17 mouse cellular contexts compared by ENCODE assay signal in genomic region chr10:82847821-82848459, GRCm38 (mm10). TPM values are rescaled to one million over a fixed set of nuclear protein-coding genes. Genes with fewer than 3 reads are reported as not detected.
A peak's percentile ranks its signal among the peaks of the same experiment; 100 is the strongest.
DNase-seq lines count a peak whose midpoint lies in the region; ATAC-seq and TF ChIP-seq lines count a peak whose summit lies in the region.
"Had no signal": no experiment of that assay in that cellular context is flagged by ENCODE, and none has a peak within 500 bp of the region (broad histone marks: within the 10 kb centered on the region; RNA-seq: fewer than 3 reads in every experiment).

No protein-coding gene starts in this region.

- TF ChIP-seq CTCF in small intestine, adult 2 months (IDR thresholded peaks at IDR 0.05; ENCODE audit: extremely low read depth, insufficient read length, insufficient replicate concordance, low read depth, low read length), result no peak

- no peak overlapping the region for H3K4me2 ChIP-seq in lung, embryonic 16.5 days (ENCODE audit: low read depth, low read length)
- no peak overlapping the region for H3K4me2 ChIP-seq in kidney, embryonic 14.5 days (replicated peaks; ENCODE audit: low read depth, low read length)
- no peak overlapping the region for H3K4me2 ChIP-seq in forebrain, embryonic 13.5 days
- H3K4me2 ChIP-seq: liver, embryonic 13.5 days; midbrain, embryonic 12.5 days; neural tube, embryonic 12.5 days had no signal

- no peak overlapping the region for H3K9ac ChIP-seq in lung, embryonic 16.5 days (ENCODE audit: low read length)
- no peak overlapping the region for H3K9ac ChIP-seq in kidney, embryonic 14.5 days (ENCODE audit: low read depth, low read length)
- H3K9ac ChIP-seq in forebrain, embryonic 13.5 days, result no peak overlapping the region
- H3K9ac ChIP-seq: liver, embryonic 13.5 days; midbrain, embryonic 12.5 days; neural tube, embryonic 12.5 days had no signal

- H3K4me3 ChIP-seq in lung, embryonic 16.5 days (ENCODE audit: low read length), result no peak overlapping the region
- H3K4me3 ChIP-seq in kidney, embryonic 14.5 days (ENCODE audit: low read length), result no peak overlapping the region
- no peak overlapping the region for H3K4me3 ChIP-seq in small intestine, adult 2 months (ENCODE audit: low read depth, low read length)
- no peak overlapping the region for H3K4me3 ChIP-seq in forebrain, embryonic 13.5 days
- H3K4me3 ChIP-seq: heart, embryonic 10.5 days; hindbrain, embryonic 10.5 days; liver, embryonic 13.5 days; midbrain, embryonic 12.5 days; neural tube, embryonic 12.5 days had no signal

- no peaks in the 10 kb centered on the region for H3K9me3 ChIP-seq in lung, embryonic 16.5 days (ENCODE audit: control insufficient read depth, low read length)
- H3K9me3 ChIP-seq in kidney, embryonic 14.5 days (ENCODE audit: control insufficient read depth, low read length), result no peaks in the 10 kb centered on the region
- no peaks in the 10 kb centered on the region for H3K9me3 ChIP-seq in forebrain, embryonic 13.5 days (replicated peaks)
- H3K9me3 ChIP-seq: heart, embryonic 10.5 days; hindbrain, embryonic 10.5 days; liver, embryonic 13.5 days; midbrain, embryonic 12.5 days; neural tube, embryonic 12.5 days had no signal

- WGBS in lung, embryonic 16.5 days, result 51% methylated on average over 9 of the region's 9 CpGs
- WGBS in kidney, embryonic 14.5 days, result 69% methylated on average over 9 of the region's 9 CpGs
- 33% methylated on average over 9 of the region's 9 CpGs for WGBS in small intestine, adult 2 months
- WGBS in forebrain, embryonic 13.5 days, result 85% methylated on average over 9 of the region's 9 CpGs

- peak; percentile 40 for DNase-seq in kidney, adult 11 months
- DNase-seq in kidney, postnatal 4 days, result no peak
- DNase-seq in lung, adult 18-20 months, result no peak
- DNase-seq in T-cell, adult 2 months (ENCODE audit: low spot score), result no peak
- DNase-seq: adrenal gland, adult 8-10 months; cerebellum, adult 8-10 months; liver, embryonic 13.5 days; thymus, postnatal 36 days had no signal

- H3K27ac ChIP-seq in lung, embryonic 16.5 days (ENCODE audit: low read length), result peak overlapping the region; percentile 66
- H3K27ac ChIP-seq in kidney, embryonic 14.5 days (ENCODE audit: low read depth, low read length), result peak overlapping the region; percentile 2; the same call in 1 of the 2 replicates
- peak overlapping the region; percentile 50 for H3K27ac ChIP-seq in small intestine, adult 2 months (ENCODE audit: insufficient read depth, low read depth, low read length)
- no peak overlapping the region for H3K27ac ChIP-seq in forebrain, embryonic 13.5 days
- H3K27ac ChIP-seq: heart, embryonic 10.5 days; hindbrain, embryonic 10.5 days; liver, embryonic 13.5 days; midbrain, embryonic 12.5 days; neural tube, embryonic 12.5 days had no signal

- peak; percentile 70 for ATAC-seq in lung, embryonic 16.5 days (ENCODE audit: low read depth)
- 0 out of 2 replicates have a peak, but pooled peaks have one; percentile 24 for ATAC-seq in kidney, embryonic 14.5 days (ENCODE audit: low FRiP score, low TSS enrichment)
- ATAC-seq in forebrain, embryonic 13.5 days, result no peak
- ATAC-seq: forebrain, embryonic 14.5 days had no signal

- no peaks in the 10 kb centered on the region for H3K27me3 ChIP-seq in lung, embryonic 16.5 days (ENCODE audit: control insufficient read depth, insufficient read depth, low read depth, low read length)
- no peaks in the 10 kb centered on the region for H3K27me3 ChIP-seq in kidney, embryonic 14.5 days (ENCODE audit: control insufficient read depth, insufficient read depth, low read length)
- no peaks in the 10 kb centered on the region for H3K27me3 ChIP-seq in small intestine, adult 2 months (ENCODE audit: control insufficient read depth, insufficient read depth, low read length)
- H3K27me3 ChIP-seq in forebrain, embryonic 13.5 days, result no peaks in the 10 kb centered on the region
- H3K27me3 ChIP-seq: liver, embryonic 13.5 days; midbrain, embryonic 12.5 days; neural tube, embryonic 12.5 days had no signal

- TF ChIP-seq POLR2A in small intestine, adult 2 months (IDR thresholded peaks at IDR 0.05; ENCODE audit: low read depth, low read length), result no peak

- H3K36me3 ChIP-seq in lung, embryonic 16.5 days (ENCODE audit: control insufficient read depth, insufficient read depth, low read length), result no peaks in the 10 kb centered on the region
- H3K36me3 ChIP-seq in kidney, embryonic 14.5 days (ENCODE audit: control insufficient read depth, insufficient read depth, low read length), result no peaks in the 10 kb centered on the region
- no peaks in the 10 kb centered on the region for H3K36me3 ChIP-seq in small intestine, adult 2 months (ENCODE audit: control insufficient read depth, insufficient read depth, low read length)
- H3K36me3 ChIP-seq in forebrain, embryonic 13.5 days (ENCODE audit: poor library complexity, severe bottlenecking), result no peaks in the 10 kb centered on the region
- H3K36me3 ChIP-seq: heart, embryonic 10.5 days; hindbrain, embryonic 10.5 days; liver, embryonic 13.5 days; midbrain, embryonic 12.5 days; neural tube, embryonic 12.5 days had no signal

- H3K4me1 ChIP-seq in lung, embryonic 16.5 days (replicated peaks; ENCODE audit: control insufficient read depth, insufficient read depth, low read length), result peaks cover 2% of the 10 kb centered on the region; the same call in 1 of the 2 replicates
- no peaks in the 10 kb centered on the region for H3K4me1 ChIP-seq in kidney, embryonic 14.5 days (ENCODE audit: control insufficient read depth, insufficient read depth, low read length)
- H3K4me1 ChIP-seq in small intestine, adult 2 months (ENCODE audit: control insufficient read depth, insufficient read depth, insufficient read length, low read length), result peaks cover 11% of the 10 kb centered on the region; the same call in 1 of the 2 replicates
- no peaks in the 10 kb centered on the region for H3K4me1 ChIP-seq in forebrain, embryonic 13.5 days
- H3K4me1 ChIP-seq: heart, embryonic 10.5 days; liver, embryonic 13.5 days; midbrain, embryonic 12.5 days had no signal

RNA-seq across cellular contexts. Expression of gene Txnrd1, which starts 14.2 kb away (rescaled TPM):
- polyA plus RNA-seq in lung, embryonic 16.5 days (2015; fragmentation: Nextera tagmentation; extraction: Ambion mirVana), result 92.6 and 102 TPM in 2 replicates
- polyA plus RNA-seq in kidney, embryonic 14.5 days (2014; fragmentation: Nextera tagmentation; extraction: Ambion mirVana), result 72.4 and 136 TPM in 2 replicates
- 58.6 and 69.4 TPM in 2 replicates for polyA plus RNA-seq in small intestine, adult 2 months (2012; rRNA removed)
- polyA plus RNA-seq in forebrain, embryonic 13.5 days (2015; fragmentation: Nextera tagmentation; extraction: Ambion mirVana), result 154 and 158 TPM in 2 replicates

RNA-seq across cellular contexts. Expression of gene Eid3, which starts 18.5 kb away (rescaled TPM):
- 0.23 and 0.26 TPM in 2 replicates for polyA plus RNA-seq in lung, embryonic 16.5 days (2015; fragmentation: Nextera tagmentation; extraction: Ambion mirVana)
- polyA plus RNA-seq in kidney, embryonic 14.5 days (2014; fragmentation: Nextera tagmentation; extraction: Ambion mirVana), result 0.34 and 0.81 TPM in 2 replicates
- polyA plus RNA-seq in small intestine, adult 2 months (2012; rRNA removed), result 0.43 and 0.48 TPM in 2 replicates
- polyA plus RNA-seq in forebrain, embryonic 13.5 days (2015; fragmentation: Nextera tagmentation; extraction: Ambion mirVana), result 0.46 and 0.62 TPM in 2 replicates
